Mouse (Mus musculus): ENCODE measurements around the gene Gnat2.

DNA sequence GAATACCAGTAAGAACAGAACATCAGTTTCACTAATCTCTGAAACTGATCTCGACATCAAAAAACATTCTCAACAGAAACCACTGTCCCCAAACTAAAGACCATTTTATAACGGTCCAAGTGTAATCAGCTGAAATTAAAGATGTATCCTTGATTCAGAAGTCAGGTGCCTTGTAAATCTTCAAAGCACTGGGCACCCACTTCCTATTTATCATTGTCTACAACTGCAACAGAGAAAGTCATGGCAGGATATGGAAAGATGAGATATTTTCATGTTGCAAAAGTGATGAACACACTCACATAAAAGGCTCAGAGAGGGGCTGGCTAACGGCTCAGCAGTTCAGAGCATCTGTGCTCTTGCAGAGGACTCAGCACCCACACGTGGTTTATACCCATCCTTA lies 48.2 kb downstream of the Gnat2 start:
- TF ChIP-seq POLR2A (IDR thresholded peaks at IDR 0.05; ENCODE audit: insufficient read length, low read depth) (no peak), MAX (IDR thresholded peaks at IDR 0.05; ENCODE audit: low read depth) (no peak), MYOD1 (IDR thresholded peaks at IDR 0.05; ENCODE audit: control insufficient read depth in 1 of 3, insufficient read length in 2 of 3, low read depth in 2 of 3) (no peak), USF1 (IDR thresholded peaks at IDR 0.05; ENCODE audit: low read depth) (no peak), TCF12 (IDR thresholded peaks at IDR 0.05; ENCODE audit: insufficient read depth, poor library complexity, severe bottlenecking) (no peak), MYOG (IDR thresholded peaks at IDR 0.05; ENCODE audit: control insufficient read depth in 1 of 3, insufficient read depth in 1 of 3, insufficient read length in 2 of 3, low read depth in 2 of 3) (no peak), POLR2AphosphoS2 (IDR thresholded peaks at IDR 0.05; ENCODE audit: insufficient read length, low read depth) (no peak), REST (IDR thresholded peaks at IDR 0.05; ENCODE audit: insufficient read depth, insufficient read length) (no peak), CEBPB (IDR thresholded peaks at IDR 0.05; ENCODE audit: insufficient read depth, poor library complexity, severe bottlenecking) (no peak), TCF3 (IDR thresholded peaks at IDR 0.05; ENCODE audit: insufficient read length, low read depth) (no peak)

Data from myocyte (in vitro differentiated cells).